Mouse (Mus musculus): ENCODE measurements around the gene Mllt1. TPM values are rescaled to one million over a fixed set of nuclear protein-coding genes. Genes with fewer than 3 reads are reported as not detected.

Gene Mllt1
- polyA plus RNA-seq, 1 experiment from 2014 or later: 13.7 TPM

DNA sequence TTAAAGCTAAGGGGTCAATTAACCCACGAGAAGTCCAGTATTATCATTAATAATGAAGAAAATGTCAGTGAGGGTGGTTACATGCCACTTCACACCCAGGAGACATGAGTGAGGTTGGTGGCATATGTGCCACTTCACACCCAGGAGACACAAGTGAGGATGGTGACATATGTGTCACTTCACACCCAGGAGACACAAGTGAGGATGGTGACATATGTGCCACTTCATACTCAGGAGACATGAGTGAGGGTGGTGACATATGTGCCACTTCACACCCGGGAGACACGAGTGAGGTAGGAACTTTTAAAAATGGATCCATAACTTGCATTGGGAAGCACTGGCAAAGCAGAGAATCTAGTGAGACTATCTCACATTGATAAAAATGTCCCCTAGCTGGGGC lies 84.0 kb downstream of the Mllt1 start:
- H3K27ac ChIP-seq (replicated peaks): no peak overlapping the region
- H3K4me3 ChIP-seq (ENCODE audit: low read depth, low read length): no peak overlapping the region
- no peaks in the 10 kb centered on the region for H3K9me3 ChIP-seq (ENCODE audit: control insufficient read depth, low read length)
- no peaks in the 10 kb centered on the region for H3K4me1 ChIP-seq (replicated peaks; ENCODE audit: control insufficient read depth, insufficient read depth)
- H3K27me3 ChIP-seq (ENCODE audit: control insufficient read depth, insufficient read depth, low read length): no peaks in the 10 kb centered on the region
- TF ChIP-seq EP300 (optimal IDR thresholded peaks at IDR 0.05) (no peak), CTCF (IDR thresholded peaks at IDR 0.05; ENCODE audit: low read depth) (no peak)
- no peak overlapping the region for H3K9ac ChIP-seq (ENCODE audit: low read length)
- no peaks in the 10 kb centered on the region for H3K36me3 ChIP-seq (ENCODE audit: control insufficient read depth, insufficient read depth, low read length)
- no peak for ATAC-seq (ENCODE audit: low FRiP score, low TSS enrichment)
- WGBS: 67% methylated on average over 3 of the region's 3 CpGs
- DNase-seq (ENCODE audit: low spot score): no peak
- no peak overlapping the region for H3K4me2 ChIP-seq (replicated peaks; ENCODE audit: low read depth)

DNA sequence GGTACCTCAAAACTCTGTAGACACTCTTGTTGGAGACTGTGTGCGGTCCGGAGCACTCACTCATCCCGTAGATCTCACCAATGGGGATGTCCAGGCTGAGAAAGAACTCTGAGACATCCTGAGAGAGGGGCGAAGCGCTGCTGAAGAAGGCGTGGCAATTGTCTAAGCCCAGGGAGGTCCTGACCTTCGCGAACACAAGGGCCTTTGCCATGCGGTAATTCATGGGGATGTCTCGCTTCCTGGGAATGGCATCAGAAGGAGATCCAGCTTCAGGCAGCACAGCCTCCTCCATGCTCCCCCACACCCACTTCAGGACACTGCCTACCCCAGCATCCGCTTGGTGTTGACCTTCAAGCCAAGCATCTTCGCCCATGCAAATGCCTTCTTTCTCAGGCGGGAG lies 85.5 kb downstream of the Mllt1 start:
- Histone ChIP-seq H3K27ac (replicated peaks) (no peak overlapping the region), H3K4me2 (replicated peaks; ENCODE audit: low read depth) (no peak overlapping the region), H3K9ac (ENCODE audit: low read length) (no peak overlapping the region), H3K9me3 (ENCODE audit: control insufficient read depth, low read length) (no peaks in the 10 kb centered on the region), H3K4me1 (replicated peaks; ENCODE audit: control insufficient read depth, insufficient read depth) (no peaks in the 10 kb centered on the region), H3K27me3 (ENCODE audit: control insufficient read depth, insufficient read depth, low read length) (no peaks in the 10 kb centered on the region), H3K36me3 (ENCODE audit: control insufficient read depth, insufficient read depth, low read length) (no peaks in the 10 kb centered on the region), H3K4me3 (ENCODE audit: low read depth, low read length) (no peak overlapping the region)
- whole genome bisulfite sequencing: 76% methylated on average over 13 of the region's 13 CpGs
- no peak for ATAC-seq (ENCODE audit: low FRiP score, low TSS enrichment)
- TF ChIP-seq CTCF (IDR thresholded peaks at IDR 0.05; ENCODE audit: low read depth): no peak
- no peak for TF ChIP-seq EP300 (optimal IDR thresholded peaks at IDR 0.05)
- no peak for DNase-seq (ENCODE audit: low spot score)

DNA sequence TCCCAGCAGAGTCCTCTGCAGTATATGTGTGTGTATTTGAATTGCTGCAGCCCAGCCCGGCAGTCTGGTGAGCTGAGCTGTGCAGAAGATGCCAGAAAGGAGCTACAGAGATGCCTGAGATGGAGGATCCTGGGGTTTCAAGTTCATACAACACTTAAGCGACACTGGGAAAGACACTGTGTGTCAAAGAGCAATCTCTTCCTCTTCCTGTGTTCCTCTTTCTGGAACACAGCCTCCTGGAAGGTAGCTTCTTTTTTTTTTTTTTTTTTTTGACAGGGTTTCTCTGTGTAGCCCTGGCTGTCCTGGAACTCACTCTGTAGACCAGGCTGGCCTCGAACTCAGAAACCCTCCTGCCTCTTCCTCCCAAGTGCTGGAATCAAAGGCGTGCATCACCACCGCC lies 86.4 kb downstream of the Mllt1 start:
- Histone ChIP-seq H3K4me2 (replicated peaks; ENCODE audit: low read depth) (no peak overlapping the region), H3K4me3 (ENCODE audit: low read depth, low read length) (no peak overlapping the region), H3K9ac (ENCODE audit: low read length) (no peak overlapping the region), H3K27me3 (ENCODE audit: control insufficient read depth, insufficient read depth, low read length) (no peaks in the 10 kb centered on the region), H3K4me1 (replicated peaks; ENCODE audit: control insufficient read depth, insufficient read depth) (no peaks in the 10 kb centered on the region), H3K36me3 (ENCODE audit: control insufficient read depth, insufficient read depth, low read length) (no peaks in the 10 kb centered on the region), H3K9me3 (ENCODE audit: control insufficient read depth, low read length) (no peaks in the 10 kb centered on the region), H3K27ac (replicated peaks) (no peak overlapping the region)
- TF ChIP-seq EP300 (optimal IDR thresholded peaks at IDR 0.05) (no peak), CTCF (IDR thresholded peaks at IDR 0.05; ENCODE audit: low read depth) (no peak)
- WGBS: 80% methylated on average over 5 of the region's 5 CpGs
- ATAC-seq (ENCODE audit: low FRiP score, low TSS enrichment) (no peak), DNase-seq (ENCODE audit: low spot score) (no peak)

DNA sequence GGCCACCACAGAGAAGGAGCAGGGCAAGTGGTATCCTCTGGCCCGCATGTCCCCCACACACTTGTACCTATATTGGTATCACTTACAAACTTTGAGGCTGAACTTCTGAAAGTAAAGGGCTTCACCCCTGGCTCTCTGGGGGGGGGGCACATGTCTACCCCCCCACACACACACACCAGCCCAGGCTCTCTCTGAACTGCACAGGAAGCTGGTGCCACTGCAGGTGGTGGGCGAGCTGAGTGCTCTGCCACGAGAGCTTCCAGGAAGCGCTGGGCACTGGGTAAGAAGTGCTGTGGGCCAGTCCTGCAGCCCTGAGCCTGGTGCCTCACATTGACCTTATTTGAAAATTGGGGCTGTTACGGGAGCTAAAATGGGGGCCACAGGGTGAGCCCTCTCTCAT lies 91.5 kb downstream of the Mllt1 start:
- Histone ChIP-seq H3K4me3 (ENCODE audit: low read depth, low read length) (no peak overlapping the region), H3K9ac (ENCODE audit: low read length) (no peak overlapping the region), H3K27ac (replicated peaks) (no peak overlapping the region), H3K9me3 (ENCODE audit: control insufficient read depth, low read length) (no peaks in the 10 kb centered on the region), H3K36me3 (ENCODE audit: control insufficient read depth, insufficient read depth, low read length) (no peaks in the 10 kb centered on the region), H3K4me1 (replicated peaks; ENCODE audit: control insufficient read depth, insufficient read depth) (no peaks in the 10 kb centered on the region), H3K27me3 (ENCODE audit: control insufficient read depth, insufficient read depth, low read length) (no peaks in the 10 kb centered on the region), H3K4me2 (replicated peaks; ENCODE audit: low read depth) (no peak overlapping the region)
- TF ChIP-seq EP300 (optimal IDR thresholded peaks at IDR 0.05) (no peak), CTCF (IDR thresholded peaks at IDR 0.05; ENCODE audit: low read depth) (no peak)
- DNase-seq (ENCODE audit: low spot score): no peak
- WGBS: 86% methylated on average over 5 of the region's 5 CpGs
- no peak for ATAC-seq (ENCODE audit: low FRiP score, low TSS enrichment)

Other genes starting within 250 kb of the Mllt1 start
- 584 and 595 TPM in 2 replicates for gene Ndufa11, start 217.6 kb downstream of the Mllt1 start, polyA plus RNA-seq (2015; fragmentation: Nextera tagmentation; extraction: Ambion mirVana)
- 19.0 and 22.8 TPM in 2 replicates for gene Vmac, start 217.4 kb downstream of the Mllt1 start, polyA plus RNA-seq (2015; fragmentation: Nextera tagmentation; extraction: Ambion mirVana)
- 32.4 and 37.9 TPM in 2 replicates for gene Nrtn, start 177.9 kb downstream of the Mllt1 start, polyA plus RNA-seq (2015; fragmentation: Nextera tagmentation; extraction: Ambion mirVana)
- 22.9 and 24.4 TPM in 2 replicates for gene Dus3l, start 170.7 kb downstream of the Mllt1 start, polyA plus RNA-seq (2015; fragmentation: Nextera tagmentation; extraction: Ambion mirVana)
- gene Prr22, start 165.2 kb downstream of the Mllt1 start, polyA plus RNA-seq (2015; fragmentation: Nextera tagmentation; extraction: Ambion mirVana): 0.38 and 0.65 TPM in 2 replicates
- gene Rfx2, start 104.4 kb downstream of the Mllt1 start, polyA plus RNA-seq (2015; fragmentation: Nextera tagmentation; extraction: Ambion mirVana): 3.2 and 3.3 TPM in 2 replicates
- gene Acsbg2, start 61.0 kb downstream of the Mllt1 start, polyA plus RNA-seq (2015; fragmentation: Nextera tagmentation; extraction: Ambion mirVana): 0.04 TPM in 1 of 2 replicates, not detected in the other
- 1.0 and 1.4 TPM in 2 replicates for gene 1700061G19Rik, start 59.9 kb downstream of the Mllt1 start, polyA plus RNA-seq (2015; fragmentation: Nextera tagmentation; extraction: Ambion mirVana)
- 13.5 and 15.8 TPM in 2 replicates for gene Acer1, start 46.7 kb upstream of the Mllt1 start, polyA plus RNA-seq (2015; fragmentation: Nextera tagmentation; extraction: Ambion mirVana)
- gene Clpp, start 54.9 kb upstream of the Mllt1 start, polyA plus RNA-seq (2015; fragmentation: Nextera tagmentation; extraction: Ambion mirVana): 87.0 and 88.6 TPM in 2 replicates
- gene Alkbh7, start 61.9 kb upstream of the Mllt1 start, polyA plus RNA-seq (2015; fragmentation: Nextera tagmentation; extraction: Ambion mirVana): 28.7 and 32.5 TPM in 2 replicates
- not detected in 2 replicates for gene Pspn, start 64.6 kb upstream of the Mllt1 start, polyA plus RNA-seq (2015; fragmentation: Nextera tagmentation; extraction: Ambion mirVana)
- 36.9 and 37.3 TPM in 2 replicates for gene Gtf2f1, start 75.9 kb upstream of the Mllt1 start, polyA plus RNA-seq (2015; fragmentation: Nextera tagmentation; extraction: Ambion mirVana)
- 0.33 and 0.45 TPM in 2 replicates for gene Gm17949, start 76.1 kb upstream of the Mllt1 start, polyA plus RNA-seq (2015; fragmentation: Nextera tagmentation; extraction: Ambion mirVana)
- 16.9 and 18.2 TPM in 2 replicates for gene Khsrp, start 96.1 kb upstream of the Mllt1 start, polyA plus RNA-seq (2015; fragmentation: Nextera tagmentation; extraction: Ambion mirVana)
- gene Slc25a41, start 106.2 kb upstream of the Mllt1 start, polyA plus RNA-seq (2015; fragmentation: Nextera tagmentation; extraction: Ambion mirVana): not detected in 2 replicates
- 74.9 and 82.7 TPM in 2 replicates for gene Crb3, start 123.7 kb upstream of the Mllt1 start, polyA plus RNA-seq (2015; fragmentation: Nextera tagmentation; extraction: Ambion mirVana)
- 3.1 and 4.2 TPM in 2 replicates for gene Slc25a23, start 124.4 kb upstream of the Mllt1 start, polyA plus RNA-seq (2015; fragmentation: Nextera tagmentation; extraction: Ambion mirVana)
- gene Dennd1c, start 143.1 kb upstream of the Mllt1 start, polyA plus RNA-seq (2015; fragmentation: Nextera tagmentation; extraction: Ambion mirVana): 2.4 and 2.8 TPM in 2 replicates
- 9.5 and 11.5 TPM in 2 replicates for gene Tubb4a, start 152.4 kb upstream of the Mllt1 start, polyA plus RNA-seq (2015; fragmentation: Nextera tagmentation; extraction: Ambion mirVana)
- gene Tnfsf9, start 169.9 kb upstream of the Mllt1 start, polyA plus RNA-seq (2015; fragmentation: Nextera tagmentation; extraction: Ambion mirVana): 2.3 and 3.5 TPM in 2 replicates
- 0.11 TPM in 1 of 2 replicates, not detected in the other for gene Cd70, start 214.4 kb upstream of the Mllt1 start, polyA plus RNA-seq (2015; fragmentation: Nextera tagmentation; extraction: Ambion mirVana)

Data from stomach, postnatal 0 days (tissue).